Mouse (Mus musculus): ENCODE measurements around the gene Wdr27. TPM values are rescaled to one million over a fixed set of nuclear protein-coding genes. Genes with fewer than 3 reads are reported as not detected.
"Not testable (repeated sequence)": the region's sequence is repeated elsewhere in the genome, so short reads cannot be mapped to it uniquely, and the experiment has no call there.

Wdr27 gene
- polyA plus RNA-seq, 1 experiment from 2014 or later, result 11.7 TPM

DNA sequence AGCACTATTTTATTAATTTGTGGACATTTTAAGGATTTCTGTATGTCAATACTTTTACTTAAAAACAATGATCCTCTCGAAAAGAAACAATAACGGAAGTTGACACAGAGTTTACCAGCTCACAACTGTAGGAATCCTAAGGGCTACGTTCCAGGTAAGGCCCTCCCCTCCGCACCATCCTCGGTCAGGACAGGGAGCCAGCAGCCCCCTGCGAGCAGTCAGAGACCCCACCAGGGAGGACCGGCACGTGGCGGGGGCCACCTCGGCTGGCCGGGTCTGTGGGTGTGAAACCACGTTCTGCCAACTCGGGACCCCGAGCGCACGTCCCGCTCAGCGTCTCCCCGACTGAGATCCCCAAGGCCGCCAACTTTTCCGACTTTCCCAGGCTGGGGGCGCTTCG is 17.6 kb upstream of the Wdr27 start:
- Histone ChIP-seq H3K27ac (ENCODE audit: low read depth, low read length) (no peak overlapping the region), H3K4me2 (ENCODE audit: low read length) (peak overlapping the region; percentile 99), H3K9ac (ENCODE audit: low read depth, low read length) (peak overlapping the region; percentile 80), H3K27me3 (replicated peaks; ENCODE audit: control insufficient read depth, insufficient read depth, low read length) (no peaks in the 10 kb centered on the region), H3K36me3 (ENCODE audit: control insufficient read depth, insufficient read depth, low read length) (no peaks in the 10 kb centered on the region), H3K4me3 (ENCODE audit: low read length) (peak overlapping the region; percentile 72), H3K9me3 (ENCODE audit: control insufficient read depth, low read length) (no peaks in the 10 kb centered on the region), H3K4me1 (ENCODE audit: control insufficient read depth, insufficient read depth, low read depth, low read length) (peaks cover 6% of the 10 kb centered on the region)
- ATAC-seq, result peak; percentile 3; the same call in 1 of the 2 replicates
- WGBS, result under 1% methylated on average over 8 of the region's 23 CpGs

DNA sequence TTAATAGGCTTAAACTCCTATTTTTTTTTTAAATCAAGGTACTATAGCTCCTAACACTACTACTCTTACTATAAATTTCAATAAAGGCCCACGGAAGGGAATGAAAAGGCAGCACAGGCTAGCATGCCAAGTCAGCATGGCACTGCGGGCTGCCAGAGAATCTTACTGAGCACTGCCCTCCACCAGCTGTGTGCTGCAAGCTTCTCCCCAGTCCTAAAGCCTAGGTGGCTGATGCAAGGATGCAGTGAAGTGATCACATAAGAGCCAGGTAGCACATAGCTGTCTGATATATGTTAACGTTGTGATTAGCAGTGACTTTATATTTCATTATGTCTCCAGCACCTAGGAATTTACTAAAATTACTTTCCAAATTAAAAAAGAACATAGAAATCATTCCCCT is 17.0 kb upstream of the Wdr27 start:
- WGBS, result 14% methylated on average over 3 of the region's 3 CpGs
- Histone ChIP-seq H3K27me3 (replicated peaks; ENCODE audit: control insufficient read depth, insufficient read depth, low read length) (no peaks in the 10 kb centered on the region), H3K9ac (ENCODE audit: low read depth, low read length) (peak overlapping the region; percentile 6; the same call in 1 of the 2 replicates), H3K4me1 (ENCODE audit: control insufficient read depth, insufficient read depth, low read depth, low read length) (peaks cover 6% of the 10 kb centered on the region), H3K4me2 (ENCODE audit: low read length) (peak overlapping the region; percentile 49), H3K4me3 (ENCODE audit: low read length) (peak overlapping the region; percentile 7; the same call in 1 of the 2 replicates), H3K9me3 (ENCODE audit: control insufficient read depth, low read length) (no peaks in the 10 kb centered on the region), H3K36me3 (ENCODE audit: control insufficient read depth, insufficient read depth, low read length) (no peaks in the 10 kb centered on the region), H3K27ac (ENCODE audit: low read depth, low read length) (no peak overlapping the region)
- ATAC-seq, result no peak

DNA sequence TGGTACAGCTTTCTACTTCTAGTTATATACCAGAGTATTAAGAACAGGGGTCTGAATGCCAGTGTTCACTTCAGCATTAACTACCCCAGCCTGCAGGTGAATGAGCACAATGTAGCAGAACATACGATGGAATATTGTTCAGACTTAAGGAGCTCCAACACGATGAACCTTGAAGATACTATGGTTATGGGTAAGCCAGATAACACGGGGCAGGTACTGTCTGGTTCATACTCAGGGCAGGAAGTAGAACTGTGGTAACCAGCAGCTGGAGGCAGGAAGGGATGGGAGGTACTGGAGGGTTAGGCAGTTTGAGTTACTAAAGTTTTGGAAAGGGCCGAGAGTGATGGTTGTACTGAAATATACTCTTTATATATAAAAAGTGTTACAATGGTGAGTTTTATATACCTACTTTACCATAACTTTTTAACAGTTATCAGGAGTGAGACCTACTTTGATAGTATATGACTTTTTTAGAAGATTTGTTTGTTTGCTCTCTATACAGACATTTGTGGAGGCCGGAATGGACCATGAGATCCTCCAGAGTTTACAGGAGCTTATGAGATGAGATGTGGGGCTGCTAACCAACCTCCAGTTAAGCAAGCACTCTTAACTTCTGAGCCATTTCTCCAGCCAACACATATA is 15.8 kb upstream of the Wdr27 start:
- H3K27ac ChIP-seq (ENCODE audit: low read depth, low read length), result no peak overlapping the region
- H3K4me3 ChIP-seq (ENCODE audit: low read length), result no peak overlapping the region
- peaks cover 6% of the 10 kb centered on the region for H3K4me1 ChIP-seq (ENCODE audit: control insufficient read depth, insufficient read depth, low read depth, low read length)
- WGBS, result 90% methylated on average over 5 of the region's 5 CpGs
- no peaks in the 10 kb centered on the region for H3K9me3 ChIP-seq (ENCODE audit: control insufficient read depth, low read length)
- H3K36me3 ChIP-seq (ENCODE audit: control insufficient read depth, insufficient read depth, low read length), result peaks cover 6% of the 10 kb centered on the region
- ATAC-seq, result no peak
- H3K27me3 ChIP-seq (replicated peaks; ENCODE audit: control insufficient read depth, insufficient read depth, low read length), result no peaks in the 10 kb centered on the region
- H3K4me2 ChIP-seq (ENCODE audit: low read length), result no peak overlapping the region
- H3K9ac ChIP-seq (ENCODE audit: low read depth, low read length), result no peak overlapping the region

DNA sequence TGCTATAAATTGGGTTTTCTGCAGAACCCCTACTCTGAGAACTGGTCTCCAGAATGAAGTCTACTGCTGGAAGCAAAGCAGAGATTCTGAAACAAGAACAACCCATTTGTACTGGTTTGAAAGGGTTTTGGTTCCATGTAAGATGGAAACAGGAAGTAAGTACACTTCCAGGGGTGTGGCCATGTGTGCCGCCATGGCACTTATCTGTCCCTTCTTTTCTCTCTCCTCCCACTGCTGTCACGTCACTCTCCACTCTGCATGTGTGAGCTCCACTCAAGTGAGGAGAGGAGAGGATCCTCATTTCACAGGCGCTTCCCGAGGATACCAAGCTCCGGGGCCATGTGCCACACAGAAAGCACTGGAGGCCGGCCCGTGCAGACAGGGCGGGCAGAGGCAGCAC is 10.5 kb upstream of the Wdr27 start:
- Histone ChIP-seq H3K27ac (ENCODE audit: low read depth, low read length) (no peak overlapping the region), H3K4me2 (ENCODE audit: low read length) (no peak overlapping the region), H3K9ac (ENCODE audit: low read depth, low read length) (no peak overlapping the region), H3K4me3 (ENCODE audit: low read length) (no peak overlapping the region), H3K36me3 (ENCODE audit: control insufficient read depth, insufficient read depth, low read length) (peaks cover 30% of the 10 kb centered on the region), H3K9me3 (ENCODE audit: control insufficient read depth, low read length) (no peaks in the 10 kb centered on the region), H3K27me3 (replicated peaks; ENCODE audit: control insufficient read depth, insufficient read depth, low read length) (no peaks in the 10 kb centered on the region), H3K4me1 (ENCODE audit: control insufficient read depth, insufficient read depth, low read depth, low read length) (no peaks in the 10 kb centered on the region)
- no peak for ATAC-seq
- 86% methylated on average over 8 of the region's 8 CpGs for WGBS

DNA sequence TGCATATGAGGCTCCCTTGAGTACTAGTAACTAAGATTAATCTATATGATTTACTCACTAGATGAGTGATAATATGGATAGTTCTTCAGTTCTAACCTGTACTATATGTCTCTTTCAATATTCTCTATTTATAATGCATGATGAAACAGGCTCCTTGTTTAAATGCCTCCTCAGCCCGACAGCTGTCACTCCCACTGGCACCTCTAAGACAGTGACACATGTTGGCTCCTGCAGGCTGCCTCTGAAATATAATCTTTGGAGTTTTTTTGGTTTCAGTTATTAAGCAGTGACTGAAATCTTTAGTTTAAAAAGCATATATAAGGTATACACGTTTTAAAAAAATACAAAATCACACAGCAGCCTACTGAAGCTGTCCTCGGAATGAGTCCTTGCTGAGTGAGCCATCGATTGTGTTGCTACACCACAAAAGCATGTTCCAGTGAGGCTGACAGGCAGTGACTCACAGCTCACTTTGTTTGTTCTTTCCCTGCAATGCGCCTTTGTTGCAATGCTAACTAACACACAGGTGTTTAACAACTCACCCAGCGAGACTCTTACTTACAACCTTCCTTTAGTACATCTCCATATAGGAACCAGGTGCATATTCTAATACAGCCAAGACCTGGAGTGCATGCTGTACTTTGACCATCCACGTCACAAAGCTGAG is 6.3 kb upstream of the Wdr27 start:
- Histone ChIP-seq H3K9me3 (ENCODE audit: control insufficient read depth, low read length) (no peaks in the 10 kb centered on the region), H3K36me3 (ENCODE audit: control insufficient read depth, insufficient read depth, low read length) (peaks cover 34% of the 10 kb centered on the region), H3K4me1 (ENCODE audit: control insufficient read depth, insufficient read depth, low read depth, low read length) (peaks cover 7% of the 10 kb centered on the region), H3K4me2 (ENCODE audit: low read length) (no peak overlapping the region), H3K27me3 (replicated peaks; ENCODE audit: control insufficient read depth, insufficient read depth, low read length) (no peaks in the 10 kb centered on the region), H3K4me3 (ENCODE audit: low read length) (no peak overlapping the region), H3K27ac (ENCODE audit: low read depth, low read length) (no peak overlapping the region), H3K9ac (ENCODE audit: low read depth, low read length) (no peak overlapping the region)
- WGBS, result 86% methylated on average over 7 of the region's 7 CpGs
- ATAC-seq, result no peak

DNA sequence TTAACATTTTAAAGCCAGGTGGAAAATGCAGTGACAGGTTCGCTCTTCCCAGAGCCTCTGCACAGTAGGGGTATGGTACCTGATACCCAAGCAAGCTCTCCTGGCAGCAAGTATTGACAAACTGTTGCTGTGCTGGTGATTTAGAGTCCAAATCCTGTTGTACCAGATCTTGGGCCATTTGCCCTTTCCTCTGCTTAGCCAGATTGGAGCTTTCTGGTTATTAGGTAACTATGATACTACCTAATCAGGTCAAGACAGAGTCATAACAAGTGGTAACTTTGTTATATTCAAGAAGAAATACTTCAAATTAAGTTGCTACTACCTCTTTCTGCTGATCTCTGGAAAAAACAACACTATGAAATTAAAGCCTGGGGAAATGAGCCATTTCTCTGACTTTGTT is 1.6 kb upstream of the Wdr27 start:
- WGBS, result 87% methylated on average over 1 of the region's 1 CpGs
- no peak overlapping the region for H3K9ac ChIP-seq (ENCODE audit: low read depth, low read length)
- H3K27ac ChIP-seq (ENCODE audit: low read depth, low read length), result no peak overlapping the region
- H3K4me3 ChIP-seq (ENCODE audit: low read length), result no peak overlapping the region
- no peaks in the 10 kb centered on the region for H3K9me3 ChIP-seq (ENCODE audit: control insufficient read depth, low read length)
- peaks cover 16% of the 10 kb centered on the region for H3K4me1 ChIP-seq (ENCODE audit: control insufficient read depth, insufficient read depth, low read depth, low read length)
- H3K4me2 ChIP-seq (ENCODE audit: low read length), result peak overlapping the region; percentile 22
- H3K36me3 ChIP-seq (ENCODE audit: control insufficient read depth, insufficient read depth, low read length), result peaks cover 10% of the 10 kb centered on the region
- ATAC-seq, result no peak
- H3K27me3 ChIP-seq (replicated peaks; ENCODE audit: control insufficient read depth, insufficient read depth, low read length), result no peaks in the 10 kb centered on the region

DNA sequence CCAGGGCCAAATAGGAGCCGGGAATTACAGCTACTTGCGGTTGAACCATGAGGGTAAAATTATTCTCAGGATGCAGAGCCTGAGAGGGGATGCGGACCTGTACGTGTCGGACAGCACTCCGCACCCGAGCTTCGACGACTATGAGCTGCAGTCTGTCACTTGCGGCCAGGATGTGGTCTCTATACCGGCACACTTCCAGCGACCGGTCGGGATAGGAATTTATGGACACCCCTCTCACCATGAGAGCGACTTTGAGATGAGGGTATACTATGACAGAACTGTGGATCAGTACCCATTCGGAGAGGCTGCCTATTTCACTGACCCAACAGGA is 736 bp upstream of the Wdr27 start:
- Histone ChIP-seq H3K9me3 (ENCODE audit: control insufficient read depth, low read length) (no peaks in the 10 kb centered on the region), H3K4me2 (ENCODE audit: low read length) (peak overlapping the region; percentile 80), H3K36me3 (ENCODE audit: control insufficient read depth, insufficient read depth, low read length) (peaks cover 5% of the 10 kb centered on the region), H3K27ac (ENCODE audit: low read depth, low read length) (no peak overlapping the region), H3K9ac (ENCODE audit: low read depth, low read length) (peak overlapping the region; percentile 81), H3K27me3 (replicated peaks; ENCODE audit: control insufficient read depth, insufficient read depth, low read length) (no peaks in the 10 kb centered on the region), H3K4me3 (ENCODE audit: low read length) (peak overlapping the region; percentile 81), H3K4me1 (ENCODE audit: control insufficient read depth, insufficient read depth, low read depth, low read length) (peaks cover 16% of the 10 kb centered on the region)
- 13% methylated on average over 16 of the region's 16 CpGs for WGBS
- ATAC-seq, result no peak; the same call in 1 of the 2 replicates

DNA sequence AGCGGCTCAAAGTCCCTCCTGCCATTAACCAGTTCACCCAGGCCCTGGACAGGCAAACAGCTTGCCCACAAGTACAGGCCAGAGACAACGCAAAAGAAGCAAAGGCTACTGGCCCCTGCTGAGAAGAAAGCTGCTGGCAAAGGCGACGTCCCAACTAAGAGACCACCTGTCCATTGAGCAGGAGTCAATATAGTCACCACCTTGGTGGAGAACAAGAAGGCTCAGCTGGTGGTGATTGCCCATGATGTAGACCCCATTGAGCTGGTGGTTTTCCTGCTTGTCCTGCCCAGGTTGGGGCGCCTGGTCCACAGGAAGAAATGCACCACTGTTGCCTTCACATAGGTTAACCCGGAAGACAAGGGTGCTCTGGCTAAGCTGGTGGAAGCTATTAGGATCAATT is 777 bp downstream of the Wdr27 start:
- whole genome bisulfite sequencing, result 64% methylated on average over 6 of the region's 6 CpGs
- H3K36me3 ChIP-seq (ENCODE audit: control insufficient read depth, insufficient read depth, low read length); ATAC-seq; H3K27ac ChIP-seq (ENCODE audit: low read depth, low read length); H3K27me3 ChIP-seq (replicated peaks; ENCODE audit: control insufficient read depth, insufficient read depth, low read length); H3K9me3 ChIP-seq (ENCODE audit: control insufficient read depth, low read length): not testable (repeated sequence)
- H3K9ac ChIP-seq (ENCODE audit: low read depth, low read length), result peak overlapping the region; percentile 87; the same call in 1 of the 2 replicates
- H3K4me3 ChIP-seq (ENCODE audit: low read length), result peak overlapping the region; percentile 81
- H3K4me1 ChIP-seq (ENCODE audit: control insufficient read depth, insufficient read depth, low read depth, low read length), result peaks cover 16% of the 10 kb centered on the region
- peak overlapping the region; percentile 71 for H3K4me2 ChIP-seq (ENCODE audit: low read length)

DNA sequence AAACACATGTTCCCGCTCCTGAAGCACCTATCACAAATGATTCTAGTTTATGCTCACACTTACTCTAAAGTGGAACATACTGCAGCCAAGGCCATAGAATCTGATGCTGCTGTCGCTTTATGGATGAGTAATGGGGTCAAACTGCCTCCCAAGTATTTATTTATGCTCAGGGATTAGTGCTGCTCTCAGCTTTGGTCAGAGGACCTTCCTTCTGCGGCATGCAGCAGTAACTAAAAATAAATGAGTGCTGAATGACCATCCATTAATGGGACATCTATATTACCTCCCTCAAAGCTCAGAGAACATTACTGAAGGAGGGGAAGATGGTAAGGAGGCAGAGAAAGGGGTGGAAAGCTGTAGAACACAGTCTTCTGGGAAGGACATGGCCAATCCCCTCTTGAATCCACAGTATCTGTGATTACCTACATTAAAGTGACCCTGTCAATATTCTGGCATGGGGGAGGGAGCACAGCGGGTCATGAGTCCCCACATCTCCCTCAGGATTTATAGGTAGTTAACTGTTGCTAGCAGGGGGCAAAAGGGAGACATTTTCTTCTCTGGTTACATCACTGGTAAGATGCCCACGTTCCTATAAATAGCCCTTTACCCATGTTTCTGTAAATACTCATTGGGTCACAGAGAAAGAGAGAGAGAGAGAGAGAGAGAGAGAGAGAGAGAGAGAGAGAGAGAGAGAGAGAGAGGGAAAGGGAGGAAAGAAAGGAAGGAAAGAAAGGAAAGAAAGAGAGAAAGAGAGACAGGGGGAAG is 6.9 kb downstream of the Wdr27 start:
- no peaks in the 10 kb centered on the region for H3K27me3 ChIP-seq (replicated peaks; ENCODE audit: control insufficient read depth, insufficient read depth, low read length)
- H3K36me3 ChIP-seq (ENCODE audit: control insufficient read depth, insufficient read depth, low read length), result no peaks in the 10 kb centered on the region
- 73% methylated on average over 5 of the region's 5 CpGs for WGBS
- ATAC-seq, result no peak
- H3K27ac ChIP-seq (ENCODE audit: low read depth, low read length), result no peak overlapping the region
- no peak overlapping the region for H3K4me3 ChIP-seq (ENCODE audit: low read length)
- H3K4me1 ChIP-seq (ENCODE audit: control insufficient read depth, insufficient read depth, low read depth, low read length), result no peaks in the 10 kb centered on the region
- H3K9me3 ChIP-seq (ENCODE audit: control insufficient read depth, low read length), result no peaks in the 10 kb centered on the region
- H3K9ac ChIP-seq (ENCODE audit: low read depth, low read length), result no peak overlapping the region
- H3K4me2 ChIP-seq (ENCODE audit: low read length), result no peak overlapping the region

Measured in hindbrain, embryonic 16.5 days (tissue).